Mouse (Mus musculus) brain, embryonic 14.5 days (tissue): Measurements from ENCODE around the gene Notch1.

ENCODE experiments used
- CTCF ChIP-seq: fragments of 200-500 bp; IDR thresholded peaks from 2 replicates; pipeline ENCODE4 v1.5.1; 2012; ENCODE audit warnings: inconsistent platforms, mild to moderate bottlenecking, moderate library complexity, borderline replicate concordance; ENCODE audit not compliant: insufficient read depth, insufficient read length; ENCODE audit errors: extremely low read depth
- POLR2A ChIP-seq: fragments of 200-500 bp; IDR thresholded peaks from 2 replicates; pipeline ENCODE4 v1.6.1; 2012; ENCODE audit warnings: mild to moderate bottlenecking, inconsistent platforms, borderline replicate concordance; ENCODE audit not compliant: poor library complexity, insufficient read depth, insufficient read length, severe bottlenecking; ENCODE audit errors: extremely low read depth

GRCm38 (mm10) chr2:26534161-26534560 is 17.7 kb upstream of the Notch1 start:
- no peak for TF ChIP-seq CTCF
- TF ChIP-seq POLR2A: no peak
